Comparison of ENCODE assay signal across 8 mouse cellular contexts in genomic region chr1:162358036-162358435, GRCm38 (mm10).
DNase-seq lines count a peak whose midpoint lies in the region; ATAC-seq lines count a peak whose summit lies in the region.

No protein-coding gene starts in this region.

- DNase-seq in heart, adult 18-20 months = peak; percentile 42 to 62
- peak; percentile 32 for DNase-seq in urinary bladder, postnatal 14 days (ENCODE audit: low spot score)
- DNase-seq in urinary bladder, adult 2 months (ENCODE audit: low spot score) = no peak
- peak; percentile 41 for DNase-seq in embryonic facial prominence, embryonic 10.5 days (ENCODE audit: low spot score)
- DNase-seq in limb, embryonic 11.5 days (ENCODE audit: low spot score) = peak; percentile 42
- DNase-seq in retina, postnatal 1 day = peak; percentile 76
- DNase-seq in urinary bladder, postnatal 25 days (ENCODE audit: low spot score) = no peak

- ATAC-seq in heart, embryonic 11.5 days (replicated peaks; ENCODE audit: insufficient number of reproducible peaks, low FRiP score, low TSS enrichment) = no peak
- ATAC-seq in limb, embryonic 11.5 days (ENCODE audit: insufficient number of reproducible peaks, low FRiP score, low TSS enrichment, low read depth) = no peak

- no peaks in the 10 kb centered on the region for H3K36me3 ChIP-seq in heart, embryonic 11.5 days (ENCODE audit: control insufficient read depth, insufficient read depth, low read length)
- no peaks in the 10 kb centered on the region for H3K36me3 ChIP-seq in embryonic facial prominence, embryonic 10.5 days (replicated peaks)
- H3K36me3 ChIP-seq in limb, embryonic 11.5 days (ENCODE audit: control insufficient read depth, insufficient read depth, low read length) = no peaks in the 10 kb centered on the region

- no peaks in the 10 kb centered on the region for H3K27me3 ChIP-seq in heart, embryonic 11.5 days (ENCODE audit: control insufficient read depth, insufficient read depth, low read length)
- no peaks in the 10 kb centered on the region for H3K27me3 ChIP-seq in embryonic facial prominence, embryonic 10.5 days (replicated peaks; ENCODE audit: low read depth, poor library complexity, severe bottlenecking)
- no peaks in the 10 kb centered on the region for H3K27me3 ChIP-seq in limb, embryonic 11.5 days (ENCODE audit: control insufficient read depth, insufficient read depth, low read length)

- H3K9me3 ChIP-seq in heart, embryonic 11.5 days (replicated peaks; ENCODE audit: control insufficient read depth, low read length) = no peaks in the 10 kb centered on the region
- H3K9me3 ChIP-seq in embryonic facial prominence, embryonic 10.5 days = no peaks in the 10 kb centered on the region
- no peaks in the 10 kb centered on the region for H3K9me3 ChIP-seq in limb, embryonic 11.5 days (ENCODE audit: control insufficient read depth, low read length)

- H3K4me3 ChIP-seq in heart, embryonic 11.5 days (ENCODE audit: low read depth, low read length) = no peak overlapping the region
- no peak overlapping the region for H3K4me3 ChIP-seq in embryonic facial prominence, embryonic 10.5 days
- H3K4me3 ChIP-seq in limb, embryonic 11.5 days (ENCODE audit: low read depth, low read length) = no peak overlapping the region

- no peak overlapping the region for H3K4me2 ChIP-seq in heart, embryonic 11.5 days
- no peak overlapping the region for H3K4me2 ChIP-seq in limb, embryonic 11.5 days (ENCODE audit: low read depth, severe bottlenecking)

- H3K4me1 ChIP-seq in heart, embryonic 11.5 days (ENCODE audit: control insufficient read depth, insufficient read depth, low read length) = peaks cover 5% of the 10 kb centered on the region
- H3K4me1 ChIP-seq in embryonic facial prominence, embryonic 10.5 days = peaks cover 21% of the 10 kb centered on the region
- H3K4me1 ChIP-seq in limb, embryonic 11.5 days (ENCODE audit: control insufficient read depth, insufficient read depth, low read length) = 0 out of 2 replicates have a peak, but pooled peaks cover 2% of the 10 kb centered on the region

- no peak overlapping the region for H3K27ac ChIP-seq in heart, embryonic 11.5 days (ENCODE audit: low read depth, low read length)
- no peak overlapping the region for H3K27ac ChIP-seq in embryonic facial prominence, embryonic 10.5 days (replicated peaks)
- no peak overlapping the region for H3K27ac ChIP-seq in limb, embryonic 11.5 days (replicated peaks; ENCODE audit: low read depth, low read length)

- no peak overlapping the region for H3K9ac ChIP-seq in heart, embryonic 11.5 days (ENCODE audit: low read depth, low read length)
- no peak overlapping the region for H3K9ac ChIP-seq in limb, embryonic 11.5 days (ENCODE audit: low read length)

- 35% methylated on average over 8 of the region's 8 CpGs for WGBS in heart, embryonic 11.5 days (ENCODE audit: insufficient replicate concordance)
- 35% methylated on average over 8 of the region's 8 CpGs for WGBS in embryonic facial prominence, embryonic 10.5 days
- 37% methylated on average over 8 of the region's 8 CpGs for WGBS in limb, embryonic 11.5 days

Comparison
In these comparisons a context has a peak if more than half of its experiments do, and no peak if none do; other contexts are left out.
1. DNase-seq: peak in heart, adult 18-20 months (2 of 2), urinary bladder, postnatal 14 days (single experiment), embryonic facial prominence, embryonic 10.5 days (single experiment), limb, embryonic 11.5 days (single experiment) and retina, postnatal 1 day (single experiment); none in urinary bladder, adult 2 months (single experiment) and urinary bladder, postnatal 25 days (single experiment).